Mouse (Mus musculus) liver, adult 2 months (tissue): Measurements from ENCODE around the gene Vav2. TPM values are rescaled to one million over a fixed set of nuclear protein-coding genes. Genes with fewer than 3 reads are reported as not detected.

Experiments used
- DNase-seq: peaks from one replicate; pipeline ENCODE4 v3.0.0-alpha.2; 2011; ENCODE audit warnings: low read depth, low spot score; ENCODE audit errors: extremely low read depth
- H3K27ac ChIP-seq: fragments of 200-500 bp; replicated peaks from 2 replicates; pipeline ENCODE4 v1.5.1; 2012; ENCODE audit warnings: low read depth, mild to moderate bottlenecking, control low read depth, inconsistent platforms, low read length; ENCODE audit not compliant: insufficient read depth
- H3K27me3 ChIP-seq: fragments of 200-500 bp; 2 replicates; pipeline ENCODE4 v1.6.1; 2012; ENCODE audit warnings: mild to moderate bottlenecking, moderate library complexity, low read length, inconsistent platforms; ENCODE audit not compliant: control insufficient read depth, insufficient read depth
- H3K36me3 ChIP-seq: fragments of 200-500 bp; 2 replicates; pipeline ENCODE4 v1.6.1; 2012; ENCODE audit warnings: low read length, inconsistent platforms; ENCODE audit not compliant: control insufficient read depth, insufficient read depth
- H3K4me1 ChIP-seq: fragments of 200-500 bp; 2 replicates; pipeline ENCODE4 v1.6.1; 2011; ENCODE audit warnings: low read length; ENCODE audit not compliant: control insufficient read depth, insufficient read depth
- H3K4me3 ChIP-seq: fragments of 200-500 bp; 2 replicates; pipeline ENCODE4 v1.5.1; 2011; ENCODE audit warnings: low read depth, mild to moderate bottlenecking, control low read depth, low read length, moderate library complexity; ENCODE audit not compliant: insufficient read depth
- H3K79me2 ChIP-seq: fragments of 200-500 bp; 2 replicates; pipeline ENCODE4 v1.6.1; 2012; ENCODE audit warnings: inconsistent platforms, mild to moderate bottlenecking, low read length, moderate library complexity; ENCODE audit not compliant: control insufficient read depth, insufficient read depth
- H3K9ac ChIP-seq: fragments of 200-500 bp; 2 replicates; pipeline ENCODE4 v1.6.1; 2012; ENCODE audit warnings: low read depth, mild to moderate bottlenecking, control low read depth, inconsistent platforms, low read length
- CTCF ChIP-seq: fragments of 200-500 bp; IDR thresholded peaks from 2 replicates; pipeline ENCODE4 v1.5.1; 2011; ENCODE audit warnings: low read depth, low read length, control low read depth
- POLR2A ChIP-seq: fragments of 200-500 bp; IDR thresholded peaks from 2 replicates; pipeline ENCODE4 v1.6.1; 2011; ENCODE audit warnings: low read length, control low read depth; ENCODE audit not compliant: insufficient read depth; ENCODE audit errors: extremely low read depth
- WGBS: fragments of 180-500 bp; shearing (Covaris S2); methylation state at CpG from one replicate; pipeline ENCODE4 v1.1.7; 2018; 5-methylcytosine and 5-hydroxymethylcytosine counted together
- polyA plus RNA-seq: library from polyadenylated mRNA; depleted of rRNA; stranded (reverse); fragments of >200 nt; gene quantifications from 2 replicates; pipeline ENCODE4 v1.2.3, GENCODE M21; 2012
- total RNA-seq: library from RNA; depleted of rRNA; stranded (reverse); fragments of >200 nt; gene quantifications from 2 replicates; pipeline ENCODE4 v1.2.3, GENCODE M21; 2014

Gene Vav2
- total and polyA plus RNA-seq, 2 experiments: 17.6 to 26.0 TPM

GRCm38 (mm10) chr2:27461881-27462660 is 35.2 kb upstream of the Vav2 start:
- Histone ChIP-seq H3K27ac (peak overlapping the region; percentile 64), H3K4me3 (no peak overlapping the region), H3K79me2 (peaks cover 20% of the 10 kb centered on the region), H3K36me3 (peaks cover 22% of the 10 kb centered on the region), H3K9ac (no peak overlapping the region), H3K4me1 (peaks cover 16% of the 10 kb centered on the region), H3K27me3 (no peaks in the 10 kb centered on the region)
- WGBS: 21% methylated on average over 4 of the region's 4 CpGs
- TF ChIP-seq CTCF (no peak), POLR2A (no peak)
- peak; percentile 81 for DNase-seq

DNA sequence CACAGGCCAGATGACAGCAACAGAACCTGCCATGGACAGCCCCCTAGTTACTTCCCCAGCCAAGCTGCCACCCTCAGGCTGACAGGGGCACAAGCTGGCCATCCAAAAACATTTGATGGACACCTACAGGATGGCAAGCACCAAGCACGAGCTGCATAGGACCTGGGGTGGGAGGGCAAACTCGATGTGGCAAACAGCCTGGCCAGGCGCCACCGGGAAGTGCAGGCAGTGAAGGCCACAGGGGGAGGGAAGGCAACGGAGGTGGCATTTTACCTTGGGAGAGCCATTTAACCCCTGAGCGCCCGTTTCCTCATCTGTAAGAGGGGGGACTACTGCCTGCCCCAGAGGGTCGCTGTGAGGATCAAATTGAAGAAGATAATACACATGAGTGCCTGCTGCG is 33.8 kb upstream of the Vav2 start:
- Histone ChIP-seq H3K9ac (no peak overlapping the region), H3K4me3 (no peak overlapping the region), H3K4me1 (peaks cover 16% of the 10 kb centered on the region), H3K27ac (no peak overlapping the region), H3K36me3 (peaks cover 32% of the 10 kb centered on the region), H3K79me2 (peaks cover 13% of the 10 kb centered on the region), H3K27me3 (no peaks in the 10 kb centered on the region)
- WGBS: 48% methylated on average over 9 of the region's 9 CpGs
- TF ChIP-seq POLR2A (no peak), CTCF (no peak)
- no peak for DNase-seq

DNA sequence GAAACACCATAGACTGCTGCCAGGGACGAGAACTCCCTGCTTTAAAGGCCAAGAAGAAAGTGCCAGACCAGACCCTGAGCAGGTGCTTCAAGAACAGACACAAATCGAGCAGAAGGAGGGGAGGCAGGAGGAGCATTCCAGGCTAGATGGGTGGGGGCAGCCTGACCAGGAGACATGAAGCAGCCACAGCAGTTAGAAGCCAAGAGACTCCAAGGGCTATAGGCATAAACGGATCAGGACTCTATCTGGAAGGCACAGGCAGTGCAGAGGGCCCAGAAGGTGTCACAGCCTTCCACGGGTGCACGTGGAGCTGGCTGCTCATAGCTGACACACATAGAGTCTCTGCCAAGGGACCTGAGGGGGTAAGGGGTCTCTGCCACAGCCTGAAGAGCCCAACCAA is 33.3 kb upstream of the Vav2 start:
- DNase-seq: no peak
- WGBS: 86% methylated on average over 5 of the region's 5 CpGs
- peaks cover 36% of the 10 kb centered on the region for H3K36me3 ChIP-seq

GRCm38 (mm10) chr2:27459735-27460134 is 32.9 kb upstream of the Vav2 start:
- H3K9ac ChIP-seq: no peak overlapping the region
- H3K36me3 ChIP-seq: peaks cover 40% of the 10 kb centered on the region
- peaks cover 16% of the 10 kb centered on the region for H3K4me1 ChIP-seq
- DNase-seq: no peak
- H3K27ac ChIP-seq: no peak overlapping the region
- no peaks in the 10 kb centered on the region for H3K27me3 ChIP-seq
- H3K4me3 ChIP-seq: no peak overlapping the region
- WGBS: 88% methylated on average over 7 of the region's 7 CpGs
- H3K79me2 ChIP-seq: peaks cover 13% of the 10 kb centered on the region
- TF ChIP-seq POLR2A (no peak), CTCF (no peak)

More for the DNA sequence above, 33.3 kb upstream of the Vav2 start:
- H3K79me2 ChIP-seq: peaks cover 13% of the 10 kb centered on the region
- H3K4me3 ChIP-seq: no peak overlapping the region
- peaks cover 16% of the 10 kb centered on the region for H3K4me1 ChIP-seq
- H3K9ac ChIP-seq: no peak overlapping the region
- TF ChIP-seq POLR2A: no peak
- no peak for TF ChIP-seq CTCF
- no peaks in the 10 kb centered on the region for H3K27me3 ChIP-seq
- H3K27ac ChIP-seq: no peak overlapping the region

DNA sequence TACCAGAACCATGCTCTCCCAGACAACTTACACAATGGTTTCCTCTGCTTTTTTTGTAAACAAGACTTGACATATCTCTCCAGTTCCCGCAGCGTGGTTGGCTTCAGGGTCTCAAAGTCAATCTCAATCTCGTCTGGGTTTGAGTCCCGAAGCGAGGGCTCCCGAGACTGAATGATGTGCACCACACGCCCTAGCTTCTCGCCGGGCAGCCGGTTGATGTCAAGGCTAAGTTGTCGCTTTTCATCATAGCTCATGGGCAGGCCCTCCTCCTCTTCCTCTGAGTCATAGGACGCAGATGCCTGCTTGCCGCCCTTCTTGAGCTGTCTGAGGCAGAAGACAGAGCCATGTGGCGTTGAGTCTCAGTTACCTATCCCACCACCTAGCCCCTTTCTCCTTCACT is 23.4 kb upstream of the Vav2 start:
- no peaks in the 10 kb centered on the region for H3K79me2 ChIP-seq
- DNase-seq: no peak
- no peaks in the 10 kb centered on the region for H3K4me1 ChIP-seq
- no peaks in the 10 kb centered on the region for H3K27me3 ChIP-seq
- H3K36me3 ChIP-seq: peaks cover 42% of the 10 kb centered on the region
- H3K4me3 ChIP-seq: no peak overlapping the region
- no peak overlapping the region for H3K9ac ChIP-seq
- 86% methylated on average over 14 of the region's 14 CpGs for WGBS
- no peak for TF ChIP-seq CTCF
- TF ChIP-seq POLR2A: no peak
- no peak overlapping the region for H3K27ac ChIP-seq

- H3K27me3 ChIP-seq: no peaks in the 10 kb centered on the region
- H3K36me3 ChIP-seq: peaks cover 27% of the 10 kb centered on the region; the same call in 1 of the 2 replicates
- H3K27ac ChIP-seq: no peak overlapping the region
- no peaks in the 10 kb centered on the region for H3K79me2 ChIP-seq
- DNase-seq: no peak
- 92% methylated on average over 5 of the region's 5 CpGs for WGBS
- no peak overlapping the region for H3K9ac ChIP-seq
- TF ChIP-seq CTCF: peak; percentile 17; the same call in 1 of the 2 replicates
- no peak for TF ChIP-seq POLR2A
- H3K4me1 ChIP-seq: no peaks in the 10 kb centered on the region
- H3K4me3 ChIP-seq: no peak overlapping the region
Measured at GRCm38 (mm10) chr2:27447782-27448181, 20.9 kb upstream of the Vav2 start.
